Mouse (Mus musculus): ENCODE results near the gene Gm11634. TPM values are rescaled to one million over a fixed set of nuclear protein-coding genes. Genes with fewer than 3 reads are reported as not detected.

The Gm11634 gene
- polyA plus RNA-seq, 1 experiment from 2014 or later = not detected

DNA sequence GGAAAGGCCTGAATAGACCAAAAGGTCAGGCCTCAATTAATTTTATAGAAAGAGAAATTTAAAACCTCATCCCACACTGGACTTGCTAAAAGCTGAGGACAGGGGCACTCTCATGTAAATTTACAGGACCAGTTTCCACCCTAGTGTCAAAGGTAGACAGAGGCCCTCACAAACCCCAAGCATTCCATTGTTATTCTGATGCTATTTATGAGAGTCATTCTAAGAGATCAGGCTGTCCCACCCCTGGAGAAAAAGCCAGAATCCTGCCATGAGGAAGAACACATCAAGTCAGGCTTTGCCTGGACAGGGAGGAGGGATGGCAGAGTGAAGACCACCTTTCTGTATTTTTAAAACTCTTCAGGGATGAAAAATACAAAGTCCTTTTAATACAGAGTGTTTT, 50.5 kb downstream of the Gm11634 start:
- Histone ChIP-seq H3K36me3 (replicated peaks) (no peaks in the 10 kb centered on the region), H3K4me3 (no peak overlapping the region), H3K9ac (no peak overlapping the region), H3K27me3 (replicated peaks) (no peaks in the 10 kb centered on the region), H3K9me3 (no peaks in the 10 kb centered on the region), H3K4me2 (no peak overlapping the region), H3K27ac (no peak overlapping the region), H3K4me1 (peaks cover 13% of the 10 kb centered on the region)
- no peak for ATAC-seq (replicated peaks)

GRCm38 (mm10) chr11:101544132-101544531, 54.9 kb downstream of the Gm11634 start:
- Histone ChIP-seq H3K9me3 (no peaks in the 10 kb centered on the region), H3K27me3 (replicated peaks) (no peaks in the 10 kb centered on the region), H3K36me3 (replicated peaks) (no peaks in the 10 kb centered on the region), H3K4me2 (no peak overlapping the region), H3K9ac (no peak overlapping the region), H3K27ac (no peak overlapping the region), H3K4me3 (no peak overlapping the region), H3K4me1 (no peaks in the 10 kb centered on the region)
- WGBS = 95% methylated on average over 1 of the region's 1 CpGs
- ATAC-seq (replicated peaks) = no peak

Other genes starting within 250 kb of the Gm11634 start
- not detected in 2 replicates for gene G6pc, start 231.7 kb downstream of the Gm11634 start, polyA plus RNA-seq (2015; fragmentation: Nextera tagmentation; extraction: Ambion mirVana)
- gene Aarsd1, start 181.6 kb downstream of the Gm11634 start, polyA plus RNA-seq (2015; fragmentation: Nextera tagmentation; extraction: Ambion mirVana) = 103 and 108 TPM in 2 replicates
- 8.3 and 8.7 TPM in 2 replicates for gene Gm27029, start 174.5 kb downstream of the Gm11634 start, polyA plus RNA-seq (2015; fragmentation: Nextera tagmentation; extraction: Ambion mirVana)
- gene Rundc1, start 174.2 kb downstream of the Gm11634 start, polyA plus RNA-seq (2015; fragmentation: Nextera tagmentation; extraction: Ambion mirVana) = 31.7 and 34.9 TPM in 2 replicates
- 1.7 and 2.0 TPM in 2 replicates for gene Ptges3l, start 173.9 kb downstream of the Gm11634 start, polyA plus RNA-seq (2015; fragmentation: Nextera tagmentation; extraction: Ambion mirVana)
- gene Rpl27, start 157.0 kb downstream of the Gm11634 start, polyA plus RNA-seq (2015; fragmentation: Nextera tagmentation; extraction: Ambion mirVana) = 197 and 212 TPM in 2 replicates
- 3.9 and 4.0 TPM in 2 replicates for gene Ifi35, start 150.8 kb downstream of the Gm11634 start, polyA plus RNA-seq (2015; fragmentation: Nextera tagmentation; extraction: Ambion mirVana)
- 68.3 and 77.4 TPM in 2 replicates for gene Rnd2, start 134.3 kb downstream of the Gm11634 start, polyA plus RNA-seq (2015; fragmentation: Nextera tagmentation; extraction: Ambion mirVana)
- gene Vat1, start 133.0 kb downstream of the Gm11634 start, polyA plus RNA-seq (2015; fragmentation: Nextera tagmentation; extraction: Ambion mirVana) = 128 and 133 TPM in 2 replicates
- gene Brca1, start 47.3 kb downstream of the Gm11634 start, polyA plus RNA-seq (2015; fragmentation: Nextera tagmentation; extraction: Ambion mirVana) = 1.5 and 2.8 TPM in 2 replicates
- 102 and 103 TPM in 2 replicates for gene Nbr1, start 47.1 kb downstream of the Gm11634 start, polyA plus RNA-seq (2015; fragmentation: Nextera tagmentation; extraction: Ambion mirVana)
- 3.1 and 4.5 TPM in 2 replicates for gene Tmem106a, start 17.0 kb downstream of the Gm11634 start, polyA plus RNA-seq (2015; fragmentation: Nextera tagmentation; extraction: Ambion mirVana)
- 11.1 and 13.2 TPM in 2 replicates for gene Rdm1, start 27.9 kb upstream of the Gm11634 start, polyA plus RNA-seq (2015; fragmentation: Nextera tagmentation; extraction: Ambion mirVana)
- gene Arl4d, start 66.3 kb upstream of the Gm11634 start, polyA plus RNA-seq (2015; fragmentation: Nextera tagmentation; extraction: Ambion mirVana) = 5.0 and 7.8 TPM in 2 replicates
- 31.1 and 33.9 TPM in 2 replicates for gene Dhx8, start 133.7 kb upstream of the Gm11634 start, polyA plus RNA-seq (2015; fragmentation: Nextera tagmentation; extraction: Ambion mirVana)
- gene Etv4, start 186.1 kb upstream of the Gm11634 start, polyA plus RNA-seq (2015; fragmentation: Nextera tagmentation; extraction: Ambion mirVana) = 5.9 and 7.5 TPM in 2 replicates

Data from midbrain, embryonic 15.5 days (tissue).